Mouse (Mus musculus): ENCODE data around the gene Adsl.

DNA sequence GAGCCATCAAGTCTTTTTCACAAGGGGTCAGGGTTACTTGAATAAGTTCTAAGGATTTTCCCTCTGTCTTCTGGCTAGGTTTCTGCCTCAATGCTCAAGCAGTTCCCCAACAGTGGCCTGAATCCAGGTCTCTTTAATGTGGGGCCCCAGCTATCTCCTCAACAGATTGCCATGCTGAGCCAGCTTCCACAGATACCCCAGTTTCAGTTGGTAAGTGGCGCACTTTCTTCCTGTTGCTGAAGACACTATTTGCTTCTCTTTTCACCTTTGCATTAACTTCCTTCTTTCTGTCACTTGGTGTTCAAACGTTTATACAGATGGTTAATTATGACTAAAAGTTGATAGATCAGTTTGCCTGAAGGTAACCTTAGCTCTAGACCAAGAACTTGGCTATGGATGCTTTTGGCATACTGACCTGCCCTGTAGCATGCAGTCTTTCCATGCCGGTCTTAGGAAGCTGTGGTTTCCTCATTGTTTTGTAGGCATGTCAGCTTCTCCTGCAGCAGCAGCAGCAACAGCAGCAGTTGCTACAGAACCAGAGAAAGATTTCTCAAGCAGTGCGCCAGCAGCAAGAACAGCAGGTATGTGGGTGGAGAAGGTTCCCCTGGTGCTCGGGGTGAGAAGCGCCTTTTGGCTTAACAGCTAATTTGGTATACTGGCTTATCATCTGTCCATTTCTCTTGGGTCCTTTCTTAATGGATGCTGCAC lies 46.3 kb upstream of the Adsl start:
- TF ChIP-seq CTCF (IDR thresholded peaks at IDR 0.05; ENCODE audit: control insufficient read depth, insufficient read depth, insufficient replicate concordance, low read depth, low read length), result no peak
- no peak for TF ChIP-seq POLR2A (IDR thresholded peaks at IDR 0.05; ENCODE audit: control insufficient read depth, low read depth, low read length)
